ENCODE assay signal across 9 mouse cellular contexts in genomic region chr5:140396166-140396940, GRCm38 (mm10). TPM values are rescaled to one million over a fixed set of nuclear protein-coding genes. Genes with fewer than 3 reads are reported as not detected.
DNase-seq lines count a peak whose midpoint lies in the region; ATAC-seq and TF ChIP-seq lines count a peak whose summit lies in the region.
"Had no signal": no experiment of that assay in that cellular context is flagged by ENCODE, and none has a peak within 500 bp of the region (broad histone marks: within the 10 kb centered on the region; RNA-seq: fewer than 3 reads in every experiment).

No protein-coding gene starts in this region.

- H3K4me3 ChIP-seq in spleen, adult 2 months (ENCODE audit: extremely low read depth, insufficient read depth, insufficient read length): no peak overlapping the region
- no peak overlapping the region for H3K4me3 ChIP-seq in embryonic fibroblast, embryonic 13.5 days (ENCODE audit: insufficient read depth, low read length)

- DNase-seq in gastrocnemius, postnatal 10 days: peak; percentile 24
- no peak for DNase-seq in gastrocnemius, adult 8-10 months (ENCODE audit: low spot score in 2 of 2)
- DNase-seq in spleen, adult 2 months (ENCODE audit: low read depth in 1 of 2, low spot score in 2 of 2): peak in 1 of 2 experiments; percentile 47
- no peak for DNase-seq in spleen, postnatal 14 days (ENCODE audit: low spot score in 2 of 2)
- DNase-seq in cerebellum, postnatal 36 days: no peak
- no peak for DNase-seq in urinary bladder, postnatal 10 days (ENCODE audit: low spot score)

- no peaks in the 10 kb centered on the region for H3K36me3 ChIP-seq in spleen, adult 2 months (ENCODE audit: control insufficient read depth, insufficient read depth, low read length)

- no peaks in the 10 kb centered on the region for H3K27me3 ChIP-seq in spleen, adult 2 months (ENCODE audit: control insufficient read depth, insufficient read depth, low read length)

- TF ChIP-seq CTCF in spleen, adult 2 months (IDR thresholded peaks at IDR 0.05; ENCODE audit: extremely low read depth, insufficient read depth, insufficient read length, insufficient replicate concordance): peak; percentile 61; the same call in 1 of the 2 replicates
- peak; percentile 73; the same call in 1 of the 2 replicates for TF ChIP-seq CTCF in embryonic fibroblast, embryonic 13.5 days (IDR thresholded peaks at IDR 0.05; ENCODE audit: borderline replicate concordance, insufficient read depth, low read length)

- ATAC-seq in neutrophil, adult 5-6 weeks (ENCODE audit: extremely low read depth, insufficient number of reproducible peaks, low FRiP score, poor library complexity, severe bottlenecking): peak; percentile 72

- no peak overlapping the region for H3K27ac ChIP-seq in spleen, adult 2 months (ENCODE audit: insufficient read depth, low read length)
- H3K27ac ChIP-seq in embryonic fibroblast, embryonic 13.5 days (ENCODE audit: insufficient read depth, low read length): no peak overlapping the region

- WGBS in spleen, adult 2 months: 74% methylated on average over 8 of the region's 8 CpGs

- TF ChIP-seq POLR2A in spleen, adult 2 months (IDR thresholded peaks at IDR 0.05; ENCODE audit: low read depth, low read length): no peak
- no peak for TF ChIP-seq POLR2A in embryonic fibroblast, embryonic 13.5 days (IDR thresholded peaks at IDR 0.05; ENCODE audit: low read depth, low read length)

- no peaks in the 10 kb centered on the region for H3K4me1 ChIP-seq in spleen, adult 2 months (ENCODE audit: control insufficient read depth, insufficient read depth, insufficient read length)
- no peaks in the 10 kb centered on the region for H3K4me1 ChIP-seq in embryonic fibroblast, embryonic 13.5 days (ENCODE audit: control insufficient read depth, insufficient read depth, low read length)

RNA-seq across cellular contexts. Expression of gene Snx8, which starts 7.3 kb away (rescaled TPM):
- total RNA-seq in gastrocnemius, postnatal 10 days (2021): 10 to 100 TPM; 11.6 to 16.1 TPM
- total RNA-seq in gastrocnemius, adult 8-10 months (2022): 10 to 100 TPM in 1 of 4 experiments, 1 to 10 TPM in 3; 7.9 to 11.0 (median 8.9) TPM
- 42.3 and 44.9 TPM in 2 replicates for polyA plus RNA-seq in spleen, adult 2 months (2012; rRNA removed)
- 15.2 and 16.4 TPM in 2 replicates for polyA plus RNA-seq in embryonic fibroblast, embryonic 13.5 days (2011; ENCODE audit: insufficient read length, low read depth, missing spikeins)
- total RNA-seq in neutrophil, adult 5-6 weeks (2017): 98.5 and 111 TPM in 2 replicates

RNA-seq across cellular contexts. Expression of gene Eif3b, which starts 22.8 kb away (rescaled TPM):
- 10 to 100 TPM; 96.5 to 98.6 TPM for total RNA-seq in gastrocnemius, postnatal 10 days (2021)
- 10 to 100 TPM; 76.2 to 86.8 (median 78.3) TPM for total RNA-seq in gastrocnemius, adult 8-10 months (2022)
- 72.1 and 74.3 TPM in 2 replicates for polyA plus RNA-seq in spleen, adult 2 months (2012; rRNA removed)
- polyA plus RNA-seq in embryonic fibroblast, embryonic 13.5 days (2011; ENCODE audit: insufficient read length, low read depth, missing spikeins): 149 and 201 TPM in 2 replicates
- 46.4 and 67.3 TPM in 2 replicates for total RNA-seq in neutrophil, adult 5-6 weeks (2017)

RNA-seq across cellular contexts. Expression of gene Gm4869, which starts 49.1 kb away (rescaled TPM):
- total RNA-seq in gastrocnemius, postnatal 10 days (2021): not detected
- not detected for total RNA-seq in gastrocnemius, adult 8-10 months (2022)
- polyA plus RNA-seq in spleen, adult 2 months (2012; rRNA removed): 0.07 and 0.12 TPM in 2 replicates
- polyA plus RNA-seq in embryonic fibroblast, embryonic 13.5 days (2011; ENCODE audit: insufficient read length, low read depth, missing spikeins): not detected in 2 replicates
- 0.35 TPM in 1 of 2 replicates, not detected in the other for total RNA-seq in neutrophil, adult 5-6 weeks (2017)
- total RNA-seq: heart, postnatal 10 days had no signal
